Comparison of ENCODE assay signal across 15 mouse cellular contexts in the genomic region with DNA sequence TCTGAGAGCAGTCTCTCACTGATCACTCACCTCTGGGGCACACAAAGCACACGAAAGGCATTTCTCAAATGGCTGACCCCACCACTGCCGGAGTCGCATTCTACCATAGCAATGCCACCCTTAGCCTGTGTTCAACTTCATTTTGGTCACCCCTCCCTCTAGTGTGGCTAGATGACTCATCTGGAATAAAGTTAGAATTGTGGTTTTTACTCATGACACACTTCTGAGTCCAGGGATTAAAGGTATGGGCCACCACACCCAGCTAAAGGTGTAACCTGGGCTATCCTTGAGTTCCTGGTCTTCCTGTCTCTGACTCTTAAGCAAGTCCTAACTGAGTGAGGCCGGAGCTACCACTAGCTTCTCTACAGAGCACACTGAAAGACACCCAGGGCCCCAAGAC. TPM values are rescaled to one million over a fixed set of nuclear protein-coding genes. Genes with fewer than 3 reads are reported as not detected.
A peak's percentile ranks its signal among the peaks of the same experiment; 100 is the strongest.
DNase-seq lines count a peak whose midpoint lies in the region; ATAC-seq lines count a peak whose summit lies in the region.
"Had no signal": no experiment of that assay in that cellular context is flagged by ENCODE, and none has a peak within 500 bp of the region (broad histone marks: within the 10 kb centered on the region; RNA-seq: fewer than 3 reads in every experiment).

No protein-coding gene starts in this region.

- DNase-seq in thymus, postnatal 0 days (ENCODE audit: low spot score) = peak; percentile 8
- no peak for DNase-seq in thymus, postnatal 25 days
- peak; percentile 46 for DNase-seq in induced T-regulatory cell, adult 2 months (ENCODE audit: low read depth)
- DNase-seq in adipocyte (ENCODE audit: low spot score) = no peak
- DNase-seq in spleen, postnatal 4 days (ENCODE audit: low spot score in 2 of 2) = no peak
- DNase-seq: adrenal gland, adult 2 months; adrenal gland, postnatal 25 days; cerebellum, adult 18-20 months; cerebellum, adult 9-11 months; cerebellum, postnatal 36 days; gastrocnemius, adult 2 months; gastrocnemius, postnatal 36 days; heart, postnatal 36 days had no signal

- peak; percentile 39 for ATAC-seq in CD4-positive, CD25-positive, alpha-beta regulatory T cell, adult 4 months
- ATAC-seq: forebrain, embryonic 13.5 days had no signal

RNA-seq across cellular contexts. Expression of a gene that starts 15.4 kb away (rescaled TPM):
- polyA plus RNA-seq in thymus, postnatal 0 days (2015; fragmentation: Nextera tagmentation; extraction: Ambion mirVana) = 132 and 136 TPM in 2 replicates
- 10 to 100 TPM; 36.3 to 38.5 TPM for polyA plus RNA-seq in CD4-positive, CD25-positive, alpha-beta regulatory T cell, adult 4 months (2017; shearing (Covaris generic))

RNA-seq across cellular contexts. Expression of a gene that starts 15.7 kb away (rescaled TPM):
- polyA plus RNA-seq in thymus, postnatal 0 days (2015; fragmentation: Nextera tagmentation; extraction: Ambion mirVana) = 32.2 and 35.4 TPM in 2 replicates
- polyA plus RNA-seq in CD4-positive, CD25-positive, alpha-beta regulatory T cell, adult 4 months (2017; shearing (Covaris generic)) = 1 to 10 TPM; 2.9 to 8.8 TPM

RNA-seq across cellular contexts. Expression of a gene that starts 37.4 kb away (rescaled TPM):
- 12.5 and 13.1 TPM in 2 replicates for polyA plus RNA-seq in thymus, postnatal 0 days (2015; fragmentation: Nextera tagmentation; extraction: Ambion mirVana)
- polyA plus RNA-seq in CD4-positive, CD25-positive, alpha-beta regulatory T cell, adult 4 months (2017; shearing (Covaris generic)) = 1 to 10 TPM; 6.4 TPM

Comparison
In these comparisons a context has a peak if more than half of its experiments do, and no peak if none do; other contexts are left out.
1. DNase-seq: peak in thymus, postnatal 0 days (single experiment) and induced T-regulatory cell, adult 2 months (single experiment); none in thymus, postnatal 25 days (single experiment), adipocyte (single experiment) and spleen, postnatal 4 days (0 of 2).